Mouse (Mus musculus): ENCODE results near the gene Rfc4.

GRCm38 (mm10) chr16:23154261-23154660, 26.7 kb upstream of the Rfc4 start:
- TF ChIP-seq CTCF (conservative IDR thresholded peaks at IDR 0.05; ENCODE audit: insufficient read depth, insufficient read length, low read depth, low read length) (no peak), POLR2A (IDR thresholded peaks at IDR 0.05; ENCODE audit: low read depth, low read length) (no peak)
